Mouse (Mus musculus) adrenal gland, postnatal 0 days (tissue): ENCODE data around the gene Olfr24. TPM values are rescaled to one million over a fixed set of nuclear protein-coding genes. Genes with fewer than 3 reads are reported as not detected.

Experiments
- polyA plus RNA-seq: library from polyadenylated mRNA; unstranded; fragments of >200 nt; fragmentation: Nextera tagmentation; extraction: Ambion mirVana; gene quantifications from 2 replicates; pipeline ENCODE4 v1.2.1, GENCODE M21; 2015

The Olfr24 gene
- polyA plus RNA-seq: not detected in 2 replicates

DNA sequence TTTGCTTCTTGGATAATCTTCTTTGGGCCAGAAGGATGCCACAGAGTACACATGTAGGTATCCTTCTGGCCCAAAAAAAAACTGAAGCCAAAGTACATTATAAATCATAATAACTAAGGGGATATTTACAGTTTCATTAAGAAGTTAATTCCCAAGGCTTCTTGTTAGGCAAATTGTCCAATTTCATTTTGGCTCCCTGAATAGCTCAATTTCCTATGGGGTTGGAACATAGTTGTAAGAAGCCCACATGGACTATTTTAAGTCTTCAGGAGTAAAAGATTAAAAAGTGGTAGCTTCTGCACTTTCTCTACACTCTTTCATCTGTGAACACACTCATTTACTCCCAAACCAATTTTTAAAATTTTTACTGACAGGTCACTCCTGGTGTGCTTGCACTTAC lies at the start of gene Olfr24:
Gene Olfr24, minus strand, starts transcription at position 101 of the 400 bp plus-strand sequence.

Other genes with a start within 250 kb of the Olfr24 start
- 2.0 and 3.9 TPM in 2 replicates for gene Muc16, start 89.5 kb downstream of the Olfr24 start, polyA plus RNA-seq
- gene Olfr828, start 55.5 kb upstream of the Olfr24 start, polyA plus RNA-seq: not detected in 2 replicates
- not detected in 2 replicates for gene Olfr829, start 90.9 kb upstream of the Olfr24 start, polyA plus RNA-seq
- gene Olfr830, start 110.7 kb upstream of the Olfr24 start, polyA plus RNA-seq: not detected in 2 replicates
- gene Olfr832, start 173.1 kb upstream of the Olfr24 start, polyA plus RNA-seq: not detected in 2 replicates
- gene Olfr834, start 224.0 kb upstream of the Olfr24 start, polyA plus RNA-seq: not detected in 2 replicates